Mouse (Mus musculus) ES-E14 (cell line): Measurements from ENCODE around the gene Acoxl.

ENCODE experiments used
- CHD2 ChIP-seq: IDR thresholded peaks from 2 replicates; pipeline ENCODE4 v1.6.1; 2014; ENCODE audit warnings: mild to moderate bottlenecking, low read depth, low read length, inconsistent platforms
- ZC3H11A ChIP-seq: IDR thresholded peaks from 2 replicates; pipeline ENCODE4 v1.6.1; 2012; ENCODE audit warnings: low read depth, mild to moderate bottlenecking, inconsistent platforms, low read length, borderline replicate concordance
- ZNF384 ChIP-seq: IDR thresholded peaks from 2 replicates; pipeline ENCODE4 v1.6.1; 2012; ENCODE audit warnings: low read depth, low read length, inconsistent platforms

- TF ChIP-seq ZC3H11A (no peak), ZNF384 (no peak), CHD2 (no peak)
Observed at GRCm38 (mm10) chr2:128123921-128124683, 285.4 kb downstream of the Acoxl start.
